Mouse (Mus musculus) kidney, adult 9 months (tissue): Measurements from ENCODE around the gene Htt.
"Not testable (repeated sequence)": the region's sequence is repeated elsewhere in the genome, so short reads cannot be mapped to it uniquely, and the experiment has no call there.

Experiments used
- DNase-seq: peaks from one replicate; pipeline ENCODE4 v3.0.0; 2022

Gene Htt

GRCm38 (mm10) chr5:34761509-34761908, at the start of gene Htt:
Htt (plus strand) TSS chr5:34761740.
- DNase-seq = peak; percentile 97

- DNase-seq = peak; percentile 68
These were observed 47.2 kb upstream of the Htt start for GRCm38 (mm10) chr5:34714371-34714770.

GRCm38 (mm10) chr5:34714816-34715215, 46.7 kb upstream of the Htt start:
- DNase-seq = no peak

- no peak for DNase-seq
These were observed 32.4 kb upstream of the Htt start for GRCm38 (mm10) chr5:34729141-34729540.

GRCm38 (mm10) chr5:34730255-34730654, 31.3 kb upstream of the Htt start:
- DNase-seq = no peak

GRCm38 (mm10) chr5:34751477-34751876, 10.1 kb upstream of the Htt start:
- no peak for DNase-seq

GRCm38 (mm10) chr5:34758762-34759161, 2.8 kb upstream of the Htt start:
- no peak for DNase-seq

- DNase-seq = peak; percentile 31
These were observed 561 bp upstream of the Htt start for GRCm38 (mm10) chr5:34760850-34761508.

- DNase-seq = peak; percentile 43
These were observed 533 bp downstream of the Htt start for GRCm38 (mm10) chr5:34761934-34762611.

- no peak for DNase-seq
These were observed 10.3 kb downstream of the Htt start for GRCm38 (mm10) chr5:34771818-34772217.

- no peak for DNase-seq
These were observed 11.2 kb downstream of the Htt start for GRCm38 (mm10) chr5:34772696-34773245.

GRCm38 (mm10) chr5:34773392-34773791, 11.9 kb downstream of the Htt start:
- no peak for DNase-seq

- DNase-seq = no peak
These were observed 23.5 kb downstream of the Htt start for GRCm38 (mm10) chr5:34785027-34785426.

GRCm38 (mm10) chr5:34791141-34791540, 29.6 kb downstream of the Htt start:
- no peak for DNase-seq

GRCm38 (mm10) chr5:34800292-34800953, 38.9 kb downstream of the Htt start:
- no peak for DNase-seq

- no peak for DNase-seq
These were observed 44.5 kb downstream of the Htt start for GRCm38 (mm10) chr5:34806038-34806437.

- DNase-seq = no peak
These were observed 61.0 kb downstream of the Htt start for GRCm38 (mm10) chr5:34822431-34823149.

GRCm38 (mm10) chr5:34854079-34854478, 92.5 kb downstream of the Htt start:
- no peak for DNase-seq

GRCm38 (mm10) chr5:34865367-34865766, 103.8 kb downstream of the Htt start:
- no peak for DNase-seq

- DNase-seq = not testable (repeated sequence)
These were observed 118.8 kb downstream of the Htt start for GRCm38 (mm10) chr5:34880307-34880706.

- DNase-seq = no peak
These were observed 119.5 kb downstream of the Htt start for GRCm38 (mm10) chr5:34881023-34881422.

GRCm38 (mm10) chr5:34885250-34885649, 123.7 kb downstream of the Htt start:
- no peak for DNase-seq

GRCm38 (mm10) chr5:34889252-34889651, 127.7 kb downstream of the Htt start:
- no peak for DNase-seq
